Mouse (Mus musculus): ENCODE results near the gene Sf3b1.
"Not testable (repeated sequence)": the region's sequence is repeated elsewhere in the genome, so short reads cannot be mapped to it uniquely, and the experiment has no call there.

GRCm38 (mm10) chr1:54956995-54957394 is 70.3 kb downstream of the Sf3b1 start:
- not testable (repeated sequence) for TF ChIP-seq CTCF (IDR thresholded peaks at IDR 0.05; ENCODE audit: low read depth, low read length); POLR2A (IDR thresholded peaks at IDR 0.05; ENCODE audit: borderline replicate concordance, low read depth, low read length)

Measured in bone marrow macrophage, adult 2 months (primary cell).